8 mouse cellular contexts compared by ENCODE assay signal in the genomic region with DNA sequence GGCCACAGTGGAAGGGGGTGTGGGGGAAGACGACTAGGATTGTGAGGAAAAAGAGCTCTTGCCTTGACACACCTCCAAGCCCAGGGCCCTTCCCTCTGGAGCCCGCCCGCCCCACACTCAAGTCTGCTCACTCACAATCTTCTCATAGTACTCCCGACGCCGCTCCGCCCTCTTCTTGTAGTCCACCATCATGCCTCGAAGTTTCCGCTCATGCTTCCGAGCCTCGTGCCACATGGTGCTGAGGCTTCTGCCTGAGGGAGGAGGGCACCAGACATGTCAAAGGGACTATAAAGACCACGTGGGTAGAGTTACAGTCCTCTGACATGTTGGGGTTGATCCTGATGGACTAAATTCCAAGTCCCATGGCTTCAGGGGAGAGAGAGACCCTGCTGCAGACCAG. TPM values are rescaled to one million over a fixed set of nuclear protein-coding genes. Genes with fewer than 3 reads are reported as not detected.
DNase-seq lines count a peak whose midpoint lies in the region; ATAC-seq lines count a peak whose summit lies in the region.

No protein-coding gene starts in this region.

- intact Hi-C loops in left cerebral cortex, postnatal 4 days (cut with DNase I), result no loop called here

- no peaks in the 10 kb centered on the region for H3K9me3 ChIP-seq in liver, embryonic 11.5 days (ENCODE audit: control insufficient read depth, low read length)
- no peaks in the 10 kb centered on the region for H3K9me3 ChIP-seq in embryonic facial prominence, embryonic 15.5 days (replicated peaks)
- H3K9me3 ChIP-seq in limb, embryonic 13.5 days, result no peaks in the 10 kb centered on the region
- no peaks in the 10 kb centered on the region for H3K9me3 ChIP-seq in stomach, embryonic 14.5 days (ENCODE audit: control insufficient read depth, low read depth, low read length)

- H3K4me3 ChIP-seq in liver, embryonic 11.5 days (ENCODE audit: low read depth, low read length), result peak overlapping the region; percentile 91
- peak overlapping the region; percentile 100 for H3K4me3 ChIP-seq in embryonic facial prominence, embryonic 15.5 days (replicated peaks)
- H3K4me3 ChIP-seq in limb, embryonic 13.5 days, result peak overlapping the region; percentile 98
- peak overlapping the region; percentile 67 for H3K4me3 ChIP-seq in stomach, embryonic 14.5 days (ENCODE audit: low read depth, low read length)

- peak overlapping the region; percentile 94 for H3K4me2 ChIP-seq in liver, embryonic 11.5 days
- peak overlapping the region; percentile 81 for H3K4me2 ChIP-seq in embryonic facial prominence, embryonic 15.5 days (replicated peaks)
- H3K4me2 ChIP-seq in limb, embryonic 13.5 days (replicated peaks), result peak overlapping the region; percentile 94
- H3K4me2 ChIP-seq in stomach, embryonic 14.5 days (replicated peaks; ENCODE audit: low read depth, low read length), result peak overlapping the region; percentile 73

- no peak for ATAC-seq in liver, embryonic 11.5 days (replicated peaks; ENCODE audit: low FRiP score)
- no peak for ATAC-seq in embryonic facial prominence, embryonic 15.5 days (ENCODE audit: insufficient number of reproducible peaks, low FRiP score, low TSS enrichment, low read depth)
- ATAC-seq in limb, embryonic 13.5 days (ENCODE audit: low FRiP score, low read depth), result no peak
- no peak for ATAC-seq in stomach, embryonic 14.5 days (ENCODE audit: insufficient number of reproducible peaks, insufficient read depth, low FRiP score, low read depth)
- no peak for ATAC-seq in erythroid progenitor cell, adult 5-6 weeks (replicated peaks; ENCODE audit: low FRiP score, poor library complexity, severe bottlenecking)

- H3K27ac ChIP-seq in liver, embryonic 11.5 days (ENCODE audit: low read depth, low read length), result no peak overlapping the region
- no peak overlapping the region for H3K27ac ChIP-seq in embryonic facial prominence, embryonic 15.5 days (replicated peaks)
- H3K27ac ChIP-seq in limb, embryonic 13.5 days, result no peak overlapping the region
- H3K27ac ChIP-seq in stomach, embryonic 14.5 days (ENCODE audit: low read length), result no peak overlapping the region

- peaks cover 18% of the 10 kb centered on the region for H3K36me3 ChIP-seq in liver, embryonic 11.5 days (ENCODE audit: control insufficient read depth, insufficient read depth, low read length)
- peaks cover 44% of the 10 kb centered on the region for H3K36me3 ChIP-seq in embryonic facial prominence, embryonic 15.5 days
- H3K36me3 ChIP-seq in limb, embryonic 13.5 days, result peaks cover 46% of the 10 kb centered on the region
- H3K36me3 ChIP-seq in stomach, embryonic 14.5 days (ENCODE audit: control insufficient read depth, insufficient read depth, low read length), result peaks cover 30% of the 10 kb centered on the region

- H3K27me3 ChIP-seq in liver, embryonic 11.5 days (replicated peaks; ENCODE audit: control insufficient read depth, insufficient read depth, low read length), result no peaks in the 10 kb centered on the region
- H3K27me3 ChIP-seq in embryonic facial prominence, embryonic 15.5 days, result no peaks in the 10 kb centered on the region
- no peaks in the 10 kb centered on the region for H3K27me3 ChIP-seq in limb, embryonic 13.5 days
- no peaks in the 10 kb centered on the region for H3K27me3 ChIP-seq in stomach, embryonic 14.5 days (ENCODE audit: control insufficient read depth, insufficient read depth, low read length)

- 81% methylated on average over 12 of the region's 12 CpGs for WGBS in liver, embryonic 11.5 days
- 77% methylated on average over 12 of the region's 12 CpGs for WGBS in embryonic facial prominence, embryonic 15.5 days
- 79% methylated on average over 12 of the region's 12 CpGs for WGBS in limb, embryonic 13.5 days
- 82% methylated on average over 12 of the region's 12 CpGs for WGBS in stomach, embryonic 14.5 days

- H3K4me1 ChIP-seq in liver, embryonic 11.5 days (replicated peaks; ENCODE audit: control insufficient read depth, insufficient read depth, low read length), result peaks cover 20% of the 10 kb centered on the region
- H3K4me1 ChIP-seq in embryonic facial prominence, embryonic 15.5 days, result peaks cover 33% of the 10 kb centered on the region
- H3K4me1 ChIP-seq in limb, embryonic 13.5 days, result peaks cover 24% of the 10 kb centered on the region
- peaks cover 13% of the 10 kb centered on the region for H3K4me1 ChIP-seq in stomach, embryonic 14.5 days (ENCODE audit: control insufficient read depth, insufficient read depth, low read length)

- peak overlapping the region; percentile 94 for H3K9ac ChIP-seq in liver, embryonic 11.5 days (ENCODE audit: low read depth, low read length)
- H3K9ac ChIP-seq in embryonic facial prominence, embryonic 15.5 days, result peak overlapping the region; percentile 99; the same call in 1 of the 2 replicates
- H3K9ac ChIP-seq in limb, embryonic 13.5 days, result peak overlapping the region; percentile 97
- peak overlapping the region; percentile 75 for H3K9ac ChIP-seq in stomach, embryonic 14.5 days (replicated peaks; ENCODE audit: low read depth, low read length)

- DNase-seq in liver, embryonic 11.5 days (ENCODE audit: low spot score), result no peak
- no peak for DNase-seq in liver
- DNase-seq in left cerebral cortex, postnatal 4 days, result no peak
- no peak for DNase-seq in kidney, postnatal 25 days

RNA-seq across cellular contexts. Expression of a gene that starts 1.2 kb away (rescaled TPM):
- 33.4 and 45.5 TPM in 2 replicates for polyA plus RNA-seq in liver, embryonic 11.5 days (2014; fragmentation: Nextera tagmentation; extraction: Ambion mirVana)
- polyA plus RNA-seq in embryonic facial prominence, embryonic 15.5 days (2015; fragmentation: Nextera tagmentation; extraction: Ambion mirVana), result 58.3 and 66.1 TPM in 2 replicates
- polyA plus RNA-seq in limb, embryonic 13.5 days (2015; fragmentation: Nextera tagmentation; extraction: Ambion mirVana), result 62.2 and 64.6 TPM in 2 replicates
- 38.6 and 44.8 TPM in 2 replicates for polyA plus RNA-seq in stomach, embryonic 14.5 days (2014; fragmentation: Nextera tagmentation; extraction: Ambion mirVana)
- 12.3 and 14.3 TPM in 2 replicates for total RNA-seq in erythroid progenitor cell, adult 5-6 weeks (2015; ENCODE audit: low replicate concordance)
- total RNA-seq in erythroid progenitor cell, adult 5-6 weeks (2017; ENCODE audit: low replicate concordance), result 19.9 and 45.4 TPM in 2 replicates
- 100 to 1,000 TPM in 1 of 2 experiments, 10 to 100 TPM in 1; 98.0 to 106 TPM for total RNA-seq in left cerebral cortex, postnatal 4 days (2021)

RNA-seq across cellular contexts. Expression of a gene that starts 25.7 kb away (rescaled TPM):
- polyA plus RNA-seq in liver, embryonic 11.5 days (2014; fragmentation: Nextera tagmentation; extraction: Ambion mirVana), result 133 and 142 TPM in 2 replicates
- polyA plus RNA-seq in embryonic facial prominence, embryonic 15.5 days (2015; fragmentation: Nextera tagmentation; extraction: Ambion mirVana), result 149 and 162 TPM in 2 replicates
- 167 and 179 TPM in 2 replicates for polyA plus RNA-seq in limb, embryonic 13.5 days (2015; fragmentation: Nextera tagmentation; extraction: Ambion mirVana)
- 163 and 180 TPM in 2 replicates for polyA plus RNA-seq in stomach, embryonic 14.5 days (2014; fragmentation: Nextera tagmentation; extraction: Ambion mirVana)
- total RNA-seq in erythroid progenitor cell, adult 5-6 weeks (2015; ENCODE audit: low replicate concordance), result 78.9 and 80.1 TPM in 2 replicates
- total RNA-seq in erythroid progenitor cell, adult 5-6 weeks (2017; ENCODE audit: low replicate concordance), result 19.6 and 26.4 TPM in 2 replicates
- total RNA-seq in left cerebral cortex, postnatal 4 days (2021), result 10 to 100 TPM; 56.0 to 58.2 TPM

RNA-seq across cellular contexts. Expression of a gene that starts 26.0 kb away (rescaled TPM):
- polyA plus RNA-seq in liver, embryonic 11.5 days (2014; fragmentation: Nextera tagmentation; extraction: Ambion mirVana), result 2.3 and 2.4 TPM in 2 replicates
- polyA plus RNA-seq in embryonic facial prominence, embryonic 15.5 days (2015; fragmentation: Nextera tagmentation; extraction: Ambion mirVana), result 1.5 and 2.2 TPM in 2 replicates
- 0.36 and 0.73 TPM in 2 replicates for polyA plus RNA-seq in limb, embryonic 13.5 days (2015; fragmentation: Nextera tagmentation; extraction: Ambion mirVana)
- polyA plus RNA-seq in stomach, embryonic 14.5 days (2014; fragmentation: Nextera tagmentation; extraction: Ambion mirVana), result 1.2 and 2.1 TPM in 2 replicates
- total RNA-seq in erythroid progenitor cell, adult 5-6 weeks (2015; ENCODE audit: low replicate concordance), result not detected in 2 replicates
- total RNA-seq in erythroid progenitor cell, adult 5-6 weeks (2017; ENCODE audit: low replicate concordance), result 1.7 TPM in 1 of 2 replicates, not detected in the other
- total RNA-seq in left cerebral cortex, postnatal 4 days (2021), result under 1 TPM; 0.22 to 0.24 TPM

RNA-seq across cellular contexts. Expression of a gene that starts 26.2 kb away (rescaled TPM):
- 2.0 and 2.3 TPM in 2 replicates for polyA plus RNA-seq in liver, embryonic 11.5 days (2014; fragmentation: Nextera tagmentation; extraction: Ambion mirVana)
- 14.0 and 15.8 TPM in 2 replicates for polyA plus RNA-seq in embryonic facial prominence, embryonic 15.5 days (2015; fragmentation: Nextera tagmentation; extraction: Ambion mirVana)
- 9.1 and 9.6 TPM in 2 replicates for polyA plus RNA-seq in limb, embryonic 13.5 days (2015; fragmentation: Nextera tagmentation; extraction: Ambion mirVana)
- 8.3 and 10.4 TPM in 2 replicates for polyA plus RNA-seq in stomach, embryonic 14.5 days (2014; fragmentation: Nextera tagmentation; extraction: Ambion mirVana)
- 1.7 and 3.2 TPM in 2 replicates for total RNA-seq in erythroid progenitor cell, adult 5-6 weeks (2015; ENCODE audit: low replicate concordance)
- 4.0 TPM in 1 of 2 replicates, not detected in the other for total RNA-seq in erythroid progenitor cell, adult 5-6 weeks (2017; ENCODE audit: low replicate concordance)
- 1 to 10 TPM; 5.5 to 7.5 TPM for total RNA-seq in left cerebral cortex, postnatal 4 days (2021)

RNA-seq across cellular contexts. Expression of a gene that starts 40.2 kb away (rescaled TPM):
- 2.9 and 3.1 TPM in 2 replicates for polyA plus RNA-seq in liver, embryonic 11.5 days (2014; fragmentation: Nextera tagmentation; extraction: Ambion mirVana)
- 31.4 and 36.0 TPM in 2 replicates for polyA plus RNA-seq in embryonic facial prominence, embryonic 15.5 days (2015; fragmentation: Nextera tagmentation; extraction: Ambion mirVana)
- polyA plus RNA-seq in limb, embryonic 13.5 days (2015; fragmentation: Nextera tagmentation; extraction: Ambion mirVana), result 22.4 and 26.2 TPM in 2 replicates
- polyA plus RNA-seq in stomach, embryonic 14.5 days (2014; fragmentation: Nextera tagmentation; extraction: Ambion mirVana), result 6.3 and 7.1 TPM in 2 replicates
- 51.1 and 51.5 TPM in 2 replicates for total RNA-seq in erythroid progenitor cell, adult 5-6 weeks (2015; ENCODE audit: low replicate concordance)
- total RNA-seq in erythroid progenitor cell, adult 5-6 weeks (2017; ENCODE audit: low replicate concordance), result 54.5 and 74.7 TPM in 2 replicates
- 10 to 100 TPM; 81.1 to 85.1 TPM for total RNA-seq in left cerebral cortex, postnatal 4 days (2021)
